9 mouse cellular contexts compared by ENCODE assay signal in genomic region chr10:103029132-103029729, GRCm38 (mm10). TPM values are rescaled to one million over a fixed set of nuclear protein-coding genes. Genes with fewer than 3 reads are reported as not detected.
DNase-seq lines count a peak whose midpoint lies in the region; ATAC-seq and TF ChIP-seq lines count a peak whose summit lies in the region.
"Had no signal": no experiment of that assay in that cellular context is flagged by ENCODE, and none has a peak within 500 bp of the region (broad histone marks: within the 10 kb centered on the region; RNA-seq: fewer than 3 reads in every experiment).

No protein-coding gene starts in this region.

- peak; percentile 27 for DNase-seq in R1 (ENCODE audit: low read depth, low spot score)
- no peak for DNase-seq in embryonic facial prominence, embryonic 10.5 days (ENCODE audit: low spot score)
- no peak for DNase-seq in limb, embryonic 14.5 days (ENCODE audit: low spot score)
- no peak for DNase-seq in adrenal gland, postnatal 14 days
- no peak for DNase-seq in urinary bladder, postnatal 14 days (ENCODE audit: low spot score)
- DNase-seq in adrenal gland, adult 18-20 months (ENCODE audit: low spot score in 2 of 2): no peak

- H3K4me3 ChIP-seq in intestine, embryonic 15.5 days (replicated peaks): peak overlapping the region; percentile 31; the same call in 1 of the 2 replicates
- H3K4me3 ChIP-seq in intestine, postnatal 0 days (ENCODE audit: low read depth, low read length): no peak overlapping the region
- H3K4me3 ChIP-seq in embryonic facial prominence, embryonic 10.5 days: peak overlapping the region; percentile 65
- peak overlapping the region; percentile 40 for H3K4me3 ChIP-seq in limb, embryonic 14.5 days (replicated peaks; ENCODE audit: low read length)

- H3K4me2 ChIP-seq in intestine, embryonic 15.5 days (replicated peaks): peak overlapping the region; percentile 72
- no peak overlapping the region for H3K4me2 ChIP-seq in intestine, postnatal 0 days (replicated peaks; ENCODE audit: low read depth)
- H3K4me2 ChIP-seq in limb, embryonic 14.5 days (replicated peaks; ENCODE audit: low read depth, low read length, severe bottlenecking): peak overlapping the region; percentile 52

- peaks cover 56% of the 10 kb centered on the region for H3K27me3 ChIP-seq in intestine, embryonic 15.5 days (replicated peaks)
- peaks cover 81% of the 10 kb centered on the region for H3K27me3 ChIP-seq in intestine, postnatal 0 days (replicated peaks; ENCODE audit: control insufficient read depth, insufficient read depth, low read length)
- peaks cover 92% of the 10 kb centered on the region for H3K27me3 ChIP-seq in embryonic facial prominence, embryonic 10.5 days (replicated peaks; ENCODE audit: low read depth, poor library complexity, severe bottlenecking)
- peaks cover 81% of the 10 kb centered on the region for H3K27me3 ChIP-seq in limb, embryonic 14.5 days (ENCODE audit: control insufficient read depth, insufficient read depth, low read length)

- H3K4me1 ChIP-seq in intestine, embryonic 15.5 days (replicated peaks): peaks cover 7% of the 10 kb centered on the region
- no peaks in the 10 kb centered on the region for H3K4me1 ChIP-seq in intestine, postnatal 0 days (replicated peaks; ENCODE audit: control insufficient read depth, insufficient read depth, low read length)
- H3K4me1 ChIP-seq in embryonic facial prominence, embryonic 10.5 days: peaks cover 21% of the 10 kb centered on the region
- H3K4me1 ChIP-seq in limb, embryonic 14.5 days (ENCODE audit: control insufficient read depth, insufficient read depth, low read length): peaks cover 13% of the 10 kb centered on the region; the same call in 1 of the 2 replicates

- TF ChIP-seq POLR2A in limb, embryonic 14.5 days (IDR thresholded peaks at IDR 0.05; ENCODE audit: borderline replicate concordance, extremely low read depth, insufficient read depth, insufficient read length): no peak

- TF ChIP-seq CTCF in intestine, postnatal 0 days (IDR thresholded peaks at IDR 0.05; ENCODE audit: low read depth): no peak

- ATAC-seq in intestine, embryonic 15.5 days: no peak
- ATAC-seq in intestine, postnatal 0 days: no peak
- no peak for ATAC-seq in limb, embryonic 14.5 days (ENCODE audit: low FRiP score, low read depth)

- WGBS in intestine, embryonic 15.5 days: 1% methylated on average over 22 of the region's 23 CpGs
- WGBS in intestine, postnatal 0 days: 2% methylated on average over 23 of the region's 23 CpGs
- WGBS in embryonic facial prominence, embryonic 10.5 days: under 1% methylated on average over 23 of the region's 23 CpGs
- WGBS in limb, embryonic 14.5 days: 2% methylated on average over 23 of the region's 23 CpGs

- H3K27ac ChIP-seq in intestine, embryonic 15.5 days: no peak overlapping the region
- H3K27ac ChIP-seq in intestine, postnatal 0 days (ENCODE audit: low read depth, low read length): no peak overlapping the region
- peak overlapping the region; percentile 88 for H3K27ac ChIP-seq in embryonic facial prominence, embryonic 10.5 days (replicated peaks)
- H3K27ac ChIP-seq in limb, embryonic 14.5 days (replicated peaks; ENCODE audit: low read depth, low read length): no peak overlapping the region

- H3K9ac ChIP-seq in intestine, embryonic 15.5 days: no peak overlapping the region
- no peak overlapping the region for H3K9ac ChIP-seq in intestine, postnatal 0 days (ENCODE audit: low read depth, low read length)
- H3K9ac ChIP-seq in limb, embryonic 14.5 days (ENCODE audit: low read depth, low read length, severe bottlenecking): no peak overlapping the region

- H3K9me3 ChIP-seq in intestine, embryonic 15.5 days: no peaks in the 10 kb centered on the region
- no peaks in the 10 kb centered on the region for H3K9me3 ChIP-seq in intestine, postnatal 0 days (ENCODE audit: control insufficient read depth)
- no peaks in the 10 kb centered on the region for H3K9me3 ChIP-seq in embryonic facial prominence, embryonic 10.5 days
- no peaks in the 10 kb centered on the region for H3K9me3 ChIP-seq in limb, embryonic 14.5 days (ENCODE audit: control insufficient read depth, low read length)

- H3K36me3 ChIP-seq in intestine, embryonic 15.5 days: no peaks in the 10 kb centered on the region
- no peaks in the 10 kb centered on the region for H3K36me3 ChIP-seq in intestine, postnatal 0 days (ENCODE audit: control insufficient read depth, insufficient read depth)
- no peaks in the 10 kb centered on the region for H3K36me3 ChIP-seq in embryonic facial prominence, embryonic 10.5 days (replicated peaks)
- no peaks in the 10 kb centered on the region for H3K36me3 ChIP-seq in limb, embryonic 14.5 days (ENCODE audit: control insufficient read depth, insufficient read depth, low read length)

RNA-seq across cellular contexts. Expression of gene Alx1, which starts 0.8 kb away (rescaled TPM):
- polyA plus RNA-seq in intestine, embryonic 15.5 days (2015; fragmentation: Nextera tagmentation; extraction: Ambion mirVana): not detected in 2 replicates
- not detected in 2 replicates for polyA plus RNA-seq in intestine, postnatal 0 days (2015; fragmentation: Nextera tagmentation; extraction: Ambion mirVana)
- 67.7 and 110 TPM in 2 replicates for polyA plus RNA-seq in embryonic facial prominence, embryonic 10.5 days (2016; fragmentation: Nextera tagmentation; extraction: Ambion mirVana)
- 1.5 and 1.8 TPM in 2 replicates for polyA plus RNA-seq in limb, embryonic 14.5 days (2012; rRNA removed)
- 3.9 and 4.0 TPM in 2 replicates for polyA plus RNA-seq in limb, embryonic 14.5 days (2014; fragmentation: Nextera tagmentation; extraction: Ambion mirVana)
- total RNA-seq in adrenal gland, postnatal 14 days (2021): not detected in 2 replicates
- not detected for total RNA-seq in adrenal gland, adult 18-20 months (2021)
- total RNA-seq: gastrocnemius, adult 18-20 months had no signal

Comparison
In these comparisons a context has a peak if more than half of its experiments do, and no peak if none do; other contexts are left out.
1. RNA of gene Alx1, which starts 0.8 kb away (polyA plus RNA-seq): 67.7 to 110 TPM in embryonic facial prominence, embryonic 10.5 days; 1.5 to 4.0 TPM in limb, embryonic 14.5 days, not detected in intestine, embryonic 15.5 days and not detected in intestine, postnatal 0 days; every median in the first group is over 10 times any median in the second.